19 mouse cellular contexts compared by ENCODE assay signal in the genomic region with DNA sequence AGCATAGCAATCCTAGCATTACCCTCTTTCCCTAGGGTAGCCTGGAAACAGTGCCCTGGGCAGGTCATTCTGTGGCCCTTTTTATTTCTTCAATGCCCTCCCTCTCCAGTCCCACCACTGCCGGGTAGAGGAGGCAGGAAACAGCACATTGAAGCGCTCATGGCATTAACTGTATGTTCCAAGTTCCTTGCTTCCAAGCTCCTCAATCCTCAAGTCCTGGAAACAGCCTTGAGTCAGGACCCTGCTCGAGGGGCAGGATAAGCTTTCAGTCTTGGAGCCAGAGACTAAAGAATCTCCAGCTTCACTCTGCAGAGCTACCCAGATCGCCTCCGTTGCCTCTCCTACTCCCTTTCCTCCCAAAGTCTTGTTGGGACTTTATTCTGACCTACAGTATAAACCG. TPM values are rescaled to one million over a fixed set of nuclear protein-coding genes. Genes with fewer than 3 reads are reported as not detected.
"Had no signal": no experiment of that assay in that cellular context is flagged by ENCODE, and none has a peak within 500 bp of the region (broad histone marks: within the 10 kb centered on the region; RNA-seq: fewer than 3 reads in every experiment).

No protein-coding gene starts in this region.

- H3K36me3 ChIP-seq: liver, embryonic 12.5 days; lung, embryonic 15.5 days; neural tube, embryonic 13.5 days; stomach, embryonic 15.5 days had no signal

- H3K9me3 ChIP-seq: liver, embryonic 12.5 days; lung, embryonic 15.5 days; neural tube, embryonic 13.5 days; stomach, embryonic 15.5 days had no signal

- ATAC-seq: liver, embryonic 12.5 days had no signal

- H3K9ac ChIP-seq: liver, embryonic 12.5 days; liver, embryonic 14.5 days; lung, embryonic 15.5 days; neural tube, embryonic 13.5 days; stomach, embryonic 15.5 days had no signal

- H3K4me3 ChIP-seq: liver, embryonic 12.5 days; megakaryocyte, embryonic 14.5 days had no signal

- H3K27ac ChIP-seq: liver, embryonic 12.5 days; liver, embryonic 14.5 days; lung, embryonic 15.5 days; macrophage; neural tube, embryonic 13.5 days; stomach, embryonic 15.5 days; stomach, postnatal 0 days had no signal

- DNase-seq: lung, postnatal 14 days; lung, postnatal 36 days; midbrain, embryonic 14.5 days; right cerebral cortex, postnatal 14 days; thymus, adult 2 months; thymus, postnatal 25 days; thymus, postnatal 4 days had no signal

RNA-seq across cellular contexts. Expression of gene Nkx2-9, which starts 2.2 kb away (rescaled TPM):
- polyA plus RNA-seq: liver, embryonic 12.5 days; liver, embryonic 14.5 days; liver, embryonic 16.5 days; lung, embryonic 15.5 days; lung, postnatal 0 days; macrophage; midbrain, postnatal 0 days; neural tube, embryonic 13.5 days; spleen, adult 2 months; stomach, embryonic 15.5 days; stomach, postnatal 0 days had no signal
